Mouse (Mus musculus) forebrain, embryonic 12.5 days (tissue): ENCODE data around the gene Ndufs3. TPM values are rescaled to one million over a fixed set of nuclear protein-coding genes. Genes with fewer than 3 reads are reported as not detected.

Experiments
- polyA plus RNA-seq: library from polyadenylated mRNA; unstranded; fragments of >200 nt; fragmentation: Nextera tagmentation; extraction: Ambion mirVana; gene quantifications from 2 replicates; pipeline ENCODE4 v1.2.1, GENCODE M21; 2016

Ndufs3 gene
- polyA plus RNA-seq, 1 experiment from 2014 or later = 192 TPM

Other genes starting within 250 kb of the Ndufs3 start
- 52.3 and 62.4 TPM in 2 replicates for gene Nup160, start 227.6 kb downstream of the Ndufs3 start, polyA plus RNA-seq
- gene Fnbp4, start 159.5 kb downstream of the Ndufs3 start, polyA plus RNA-seq = 142 and 153 TPM in 2 replicates
- 0.69 and 0.82 TPM in 2 replicates for gene Agbl2, start 122.1 kb downstream of the Ndufs3 start, polyA plus RNA-seq
- gene Mtch2, start 57.7 kb downstream of the Ndufs3 start, polyA plus RNA-seq = 214 and 215 TPM in 2 replicates
- gene C1qtnf4, start 19.0 kb downstream of the Ndufs3 start, polyA plus RNA-seq = 15.9 and 28.0 TPM in 2 replicates
- gene Kbtbd4, start 87 bp downstream of the Ndufs3 start, polyA plus RNA-seq = 59.1 and 61.2 TPM in 2 replicates
- 172 and 183 TPM in 2 replicates for gene Celf1, start 35.6 kb upstream of the Ndufs3 start, polyA plus RNA-seq
- gene Rapsn, start 130.8 kb upstream of the Ndufs3 start, polyA plus RNA-seq = 1.9 and 2.6 TPM in 2 replicates
- 294 and 301 TPM in 2 replicates for gene Psmc3, start 149.2 kb upstream of the Ndufs3 start, polyA plus RNA-seq
- 22.6 and 24.3 TPM in 2 replicates for gene Slc39a13, start 165.6 kb upstream of the Ndufs3 start, polyA plus RNA-seq
- gene Spi1, start 177.6 kb upstream of the Ndufs3 start, polyA plus RNA-seq = 1.7 and 2.7 TPM in 2 replicates
- 0.14 and 0.19 TPM in 2 replicates for gene Mybpc3, start 213.3 kb upstream of the Ndufs3 start, polyA plus RNA-seq